Mouse (Mus musculus) embryonic facial prominence, embryonic 15.5 days (tissue): ENCODE measurements at regions not wholly inside any gene's neighbourhood (a gene's known extent, or its start where the extent isn't known, plus 50 kb on each side); places are given as distances from the start of the nearest gene placed in this dataset.

Experiments used
- ATAC-seq: fragments of 200-750 bp; cut with Nextera tagmentation; 2 replicates; pipeline ENCODE4 v1.8.0; 2017; ENCODE audit warnings: low read depth, moderate TSS enrichment; ENCODE audit not compliant: insufficient number of reproducible peaks, low FRiP score, low TSS enrichment
- H3K27ac ChIP-seq: fragments of 300-500 bp; sonication (generic); replicated peaks from 2 replicates; pipeline ENCODE4 v1.5.1; 2015; ENCODE audit warnings: mild to moderate bottlenecking, inconsistent platforms
- H3K27me3 ChIP-seq: fragments of 300-500 bp; sonication (generic); 2 replicates; pipeline ENCODE4 v1.6.1; 2015; ENCODE audit warnings: inconsistent platforms
- H3K36me3 ChIP-seq: fragments of 300-500 bp; sonication (generic); 2 replicates; pipeline ENCODE4 v1.6.1; 2015; ENCODE audit warnings: mild to moderate bottlenecking, inconsistent platforms
- H3K4me1 ChIP-seq: fragments of 300-500 bp; sonication (generic); 2 replicates; pipeline ENCODE4 v1.6.1; 2015; ENCODE audit warnings: inconsistent platforms
- H3K4me2 ChIP-seq: fragments of 300-500 bp; sonication (generic); replicated peaks from 2 replicates; pipeline ENCODE4 v1.6.1; 2015; ENCODE audit warnings: mild to moderate bottlenecking, inconsistent platforms
- H3K4me3 ChIP-seq: fragments of 300-500 bp; sonication (generic); replicated peaks from 2 replicates; pipeline ENCODE4 v1.5.1; 2015; ENCODE audit warnings: mild to moderate bottlenecking, inconsistent platforms
- H3K9ac ChIP-seq: fragments of 300-500 bp; sonication (generic); 2 replicates; pipeline ENCODE4 v1.6.1; 2015; ENCODE audit warnings: inconsistent platforms
- H3K9me3 ChIP-seq: fragments of 300-500 bp; sonication (generic); replicated peaks from 2 replicates; pipeline ENCODE4 v1.6.1; 2016; ENCODE audit warnings: inconsistent platforms
- WGBS: fragments of 180-500 bp; shearing (Covaris S2); methylation state at CpG from one replicate; pipeline ENCODE4 v1.1.7; 2015; 5-methylcytosine and 5-hydroxymethylcytosine counted together

DNA sequence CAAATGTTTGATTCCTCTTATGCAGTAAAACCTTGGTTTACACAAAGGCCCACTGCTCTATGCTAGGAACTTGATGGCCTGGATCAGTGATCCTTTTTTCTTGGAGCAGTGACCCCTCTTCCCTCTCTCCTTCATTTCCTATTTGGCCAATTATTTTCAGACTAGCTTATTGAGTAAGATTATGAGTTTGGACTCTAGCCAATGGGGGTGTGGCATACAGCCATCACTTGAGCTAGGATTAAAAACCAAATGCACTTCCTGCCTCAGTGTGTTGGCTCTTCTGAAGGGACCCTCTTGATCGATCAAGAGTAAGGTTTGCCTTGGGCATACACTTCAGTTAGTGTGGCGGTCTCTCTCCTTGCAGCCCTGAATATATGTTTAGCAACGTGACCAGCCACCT lies 1172.6 kb upstream of the Gulo start:
- H3K27me3 ChIP-seq = no peaks in the 10 kb centered on the region
- no peaks in the 10 kb centered on the region for H3K4me1 ChIP-seq
- no peaks in the 10 kb centered on the region for H3K9me3 ChIP-seq
- ATAC-seq = no peak
- H3K36me3 ChIP-seq = no peaks in the 10 kb centered on the region
- no peak overlapping the region for H3K4me3 ChIP-seq
- 67% methylated on average over 3 of the region's 3 CpGs for WGBS
- H3K4me2 ChIP-seq = no peak overlapping the region
- no peak overlapping the region for H3K9ac ChIP-seq
- H3K27ac ChIP-seq = no peak overlapping the region

DNA sequence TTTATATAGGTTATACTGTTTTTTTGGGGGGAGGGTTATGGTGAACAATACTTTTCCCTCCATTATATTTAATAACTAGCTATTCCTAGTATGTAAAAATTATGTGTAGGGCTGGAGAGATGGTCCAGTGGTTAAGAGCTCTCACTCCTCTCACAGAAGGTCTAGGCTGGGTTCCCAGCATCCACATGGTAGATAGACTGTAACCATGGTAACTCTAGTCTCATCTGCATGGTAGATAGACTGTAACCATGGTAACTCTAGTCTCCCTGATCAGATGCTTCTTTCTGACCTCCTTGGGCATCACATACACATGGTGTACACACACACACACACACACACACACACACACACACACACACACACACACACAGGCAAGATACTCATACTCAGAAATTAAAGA lies 1170.5 kb upstream of the Gulo start:
- Histone ChIP-seq H3K4me1 (no peaks in the 10 kb centered on the region), H3K36me3 (no peaks in the 10 kb centered on the region), H3K27me3 (no peaks in the 10 kb centered on the region), H3K9ac (no peak overlapping the region), H3K9me3 (no peaks in the 10 kb centered on the region), H3K4me3 (no peak overlapping the region), H3K4me2 (no peak overlapping the region), H3K27ac (no peak overlapping the region)
- ATAC-seq = no peak

DNA sequence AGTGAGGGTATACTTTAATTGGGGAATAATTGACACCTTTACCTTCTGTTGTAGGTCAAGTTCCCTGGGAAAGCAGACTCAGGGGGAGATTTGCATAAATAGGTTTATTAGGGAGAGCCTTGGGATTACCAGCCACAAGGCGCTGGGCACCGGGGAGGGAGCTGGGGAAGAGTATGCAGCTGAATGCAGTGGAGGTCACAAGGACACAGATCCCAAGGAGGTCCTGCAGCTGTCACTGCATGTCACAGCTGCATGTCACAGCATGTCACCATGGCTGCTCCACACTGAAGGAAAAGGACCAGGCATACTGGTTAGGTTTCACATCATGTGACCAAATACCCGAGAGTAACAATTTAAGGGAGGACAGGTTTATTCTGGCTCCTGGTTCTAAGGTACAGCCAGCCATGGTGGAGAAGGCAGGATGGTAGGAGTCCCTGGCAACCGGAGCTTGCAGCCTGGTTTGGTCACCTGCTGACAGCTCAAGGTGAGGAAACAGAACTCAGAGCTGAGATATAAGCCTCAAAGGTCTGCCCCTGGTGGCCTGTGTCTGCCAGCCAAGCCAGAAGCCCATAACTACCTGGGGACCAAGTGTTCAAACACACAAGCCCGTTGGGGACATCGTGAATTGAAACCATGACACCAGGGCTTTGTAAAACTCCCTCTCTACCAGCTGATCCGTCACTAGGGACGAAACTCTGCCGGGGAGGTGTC lies 1169.5 kb upstream of the Gulo start:
- 41% methylated on average over 9 of the region's 9 CpGs for WGBS
- Histone ChIP-seq H3K4me1 (no peaks in the 10 kb centered on the region), H3K4me2 (no peak overlapping the region), H3K9ac (no peak overlapping the region), H3K27ac (no peak overlapping the region), H3K4me3 (no peak overlapping the region), H3K9me3 (no peaks in the 10 kb centered on the region), H3K36me3 (no peaks in the 10 kb centered on the region), H3K27me3 (no peaks in the 10 kb centered on the region)
- ATAC-seq = peak; percentile 70

DNA sequence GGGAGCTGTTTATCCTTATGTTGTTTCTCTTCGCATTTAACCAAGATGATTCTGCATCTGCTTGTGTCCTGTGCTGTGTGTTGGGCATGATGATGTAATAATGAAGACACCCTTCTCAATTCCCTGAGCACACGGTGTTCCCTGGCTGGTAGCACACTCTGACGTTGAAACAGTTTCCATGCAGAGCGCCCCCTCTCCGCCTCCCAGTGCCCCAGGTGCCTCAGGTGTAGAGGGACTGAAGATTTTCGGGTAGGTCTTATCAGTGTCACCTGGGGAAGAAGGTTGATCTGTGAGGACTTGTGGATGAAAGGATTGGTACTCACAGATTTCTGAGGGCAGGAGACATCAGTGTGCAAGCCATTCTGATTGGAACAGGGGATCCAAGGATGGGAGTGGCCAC lies 1167.7 kb upstream of the Gulo start:
- no peaks in the 10 kb centered on the region for H3K9me3 ChIP-seq
- H3K36me3 ChIP-seq = no peaks in the 10 kb centered on the region
- H3K4me3 ChIP-seq = no peak overlapping the region
- H3K4me2 ChIP-seq = no peak overlapping the region
- H3K27me3 ChIP-seq = no peaks in the 10 kb centered on the region
- no peak overlapping the region for H3K27ac ChIP-seq
- no peak for ATAC-seq
- H3K4me1 ChIP-seq = no peaks in the 10 kb centered on the region
- H3K9ac ChIP-seq = no peak overlapping the region
- 61% methylated on average over 6 of the region's 6 CpGs for WGBS

DNA sequence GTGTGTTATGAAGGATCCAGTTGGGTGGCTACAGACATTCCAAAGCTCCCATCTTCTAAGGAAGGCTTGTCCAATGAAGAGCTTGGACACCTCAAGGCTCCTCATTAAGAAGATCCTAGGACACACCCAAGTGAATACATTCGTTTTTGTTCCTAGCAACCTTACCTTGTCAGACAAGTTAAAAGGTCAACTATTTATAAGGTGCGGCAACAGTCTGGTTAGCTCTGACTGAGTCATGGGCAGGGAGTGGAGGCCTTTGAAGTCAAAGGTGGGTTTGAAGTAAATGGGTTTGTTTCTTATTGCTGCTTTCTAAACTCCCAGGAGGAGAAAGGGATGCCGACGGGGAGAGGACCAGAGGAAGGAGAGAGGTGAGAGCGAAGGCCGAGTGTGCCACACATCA lies 1167.1 kb upstream of the Gulo start:
- ATAC-seq = no peak
- Histone ChIP-seq H3K4me3 (no peak overlapping the region), H3K27me3 (no peaks in the 10 kb centered on the region), H3K4me1 (no peaks in the 10 kb centered on the region), H3K9me3 (no peaks in the 10 kb centered on the region), H3K36me3 (no peaks in the 10 kb centered on the region), H3K9ac (no peak overlapping the region), H3K4me2 (no peak overlapping the region), H3K27ac (no peak overlapping the region)
- WGBS = 60% methylated on average over 6 of the region's 6 CpGs

DNA sequence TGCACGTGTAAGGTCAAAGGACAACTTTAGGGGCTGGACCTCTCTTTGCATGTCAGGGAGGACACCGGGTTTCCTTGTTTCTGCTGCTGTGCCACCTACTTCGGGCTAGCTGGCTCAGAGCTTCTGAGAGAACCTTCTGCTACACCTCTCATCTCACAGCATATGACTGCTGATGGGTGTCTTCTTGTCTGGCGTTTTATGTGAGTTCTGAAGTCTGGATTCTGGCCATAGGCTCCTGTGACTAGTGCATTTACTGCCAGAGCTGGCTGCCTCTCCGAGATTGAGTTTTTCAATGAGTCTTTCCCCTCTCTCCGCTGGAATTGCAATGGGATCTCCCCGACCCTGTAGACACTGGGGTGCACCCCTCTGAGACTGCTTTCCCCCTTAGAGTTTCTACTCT lies 1165.9 kb upstream of the Gulo start:
- H3K4me2 ChIP-seq = no peak overlapping the region
- 78% methylated on average over 7 of the region's 7 CpGs for WGBS
- no peaks in the 10 kb centered on the region for H3K36me3 ChIP-seq
- H3K9me3 ChIP-seq = no peaks in the 10 kb centered on the region
- H3K27ac ChIP-seq = no peak overlapping the region
- H3K9ac ChIP-seq = no peak overlapping the region
- ATAC-seq = no peak
- H3K4me1 ChIP-seq = 0 out of 2 replicates have a peak, but pooled peaks cover 4% of the 10 kb centered on the region
- H3K27me3 ChIP-seq = no peaks in the 10 kb centered on the region
- no peak overlapping the region for H3K4me3 ChIP-seq

DNA sequence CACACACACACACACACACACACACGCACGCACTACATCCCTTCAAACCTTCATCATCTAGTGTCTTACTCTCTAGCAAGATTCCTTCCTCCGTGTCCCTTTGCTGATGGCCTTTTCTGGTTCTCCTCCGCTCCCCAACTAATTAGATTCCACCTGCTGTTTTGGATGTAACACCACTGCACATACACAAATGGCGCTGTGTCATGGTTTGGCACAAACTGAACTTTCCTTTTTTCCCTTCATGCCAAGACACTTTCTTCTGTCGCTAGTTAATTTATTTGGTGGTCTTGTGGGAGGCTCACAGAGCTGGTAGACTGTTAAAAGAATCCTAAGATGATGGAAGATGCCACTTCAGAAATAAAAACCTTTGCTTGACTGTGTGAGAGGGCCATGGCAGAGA lies 1161.8 kb upstream of the Gulo start:
- H3K27me3 ChIP-seq = no peaks in the 10 kb centered on the region
- no peak overlapping the region for H3K4me3 ChIP-seq
- H3K9me3 ChIP-seq = no peaks in the 10 kb centered on the region
- no peaks in the 10 kb centered on the region for H3K36me3 ChIP-seq
- WGBS = 70% methylated on average over 6 of the region's 6 CpGs
- no peak overlapping the region for H3K27ac ChIP-seq
- H3K4me1 ChIP-seq = 0 out of 2 replicates have a peak, but pooled peaks cover 4% of the 10 kb centered on the region
- H3K4me2 ChIP-seq = no peak overlapping the region
- no peak for ATAC-seq
- no peak overlapping the region for H3K9ac ChIP-seq

DNA sequence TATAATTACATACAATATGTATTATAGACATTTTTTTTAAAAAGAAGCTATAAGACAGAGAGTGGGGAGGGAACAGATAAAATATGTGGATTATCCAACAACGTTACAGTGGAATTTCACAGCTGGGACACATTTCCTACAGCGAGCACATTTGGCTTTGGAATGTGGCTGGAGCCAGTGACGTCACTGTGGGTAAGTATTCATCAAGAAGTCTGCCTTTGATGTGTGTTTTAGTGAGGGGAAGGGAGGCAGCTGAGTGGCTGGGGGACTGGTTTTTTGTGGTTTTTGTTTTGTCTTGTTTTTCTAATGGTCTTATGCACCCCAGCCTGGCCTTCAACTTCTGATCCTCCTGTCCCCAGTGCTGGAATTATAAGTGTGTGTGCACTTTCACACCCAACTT lies 1161.2 kb upstream of the Gulo start:
- ATAC-seq = peak; percentile 63; the same call in 1 of the 2 replicates
- 3% methylated on average over 3 of the region's 3 CpGs for WGBS
- Histone ChIP-seq H3K4me1 (0 out of 2 replicates have a peak, but pooled peaks cover 4% of the 10 kb centered on the region), H3K9ac (no peak overlapping the region), H3K27ac (no peak overlapping the region), H3K36me3 (no peaks in the 10 kb centered on the region), H3K9me3 (no peaks in the 10 kb centered on the region), H3K4me2 (no peak overlapping the region), H3K27me3 (no peaks in the 10 kb centered on the region), H3K4me3 (no peak overlapping the region)

DNA sequence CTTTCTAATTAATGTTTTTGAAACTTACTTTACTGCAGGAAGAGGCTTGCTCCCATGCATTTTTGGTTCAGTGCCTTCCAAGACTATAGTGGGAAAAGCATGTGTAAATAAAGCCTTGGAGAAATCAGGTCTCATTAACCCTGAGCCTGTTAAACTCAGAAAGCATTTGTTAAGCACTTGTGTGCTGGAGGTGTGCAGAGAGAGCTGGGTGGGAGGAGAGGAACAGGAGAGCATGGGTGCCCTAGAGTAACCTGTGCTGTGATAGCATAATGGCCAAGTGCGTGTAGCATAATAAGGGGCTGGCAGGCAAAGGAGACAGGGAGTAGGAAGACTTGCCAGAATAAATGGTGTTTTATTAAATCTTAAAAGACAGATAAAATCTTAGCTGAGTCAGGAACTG lies 1160.2 kb upstream of the Gulo start:
- Histone ChIP-seq H3K27ac (no peak overlapping the region), H3K27me3 (no peaks in the 10 kb centered on the region), H3K4me2 (no peak overlapping the region), H3K4me1 (0 out of 2 replicates have a peak, but pooled peaks cover 4% of the 10 kb centered on the region), H3K4me3 (no peak overlapping the region), H3K9me3 (no peaks in the 10 kb centered on the region), H3K36me3 (no peaks in the 10 kb centered on the region), H3K9ac (no peak overlapping the region)
- no peak for ATAC-seq
- 57% methylated on average over 1 of the region's 1 CpGs for WGBS

DNA sequence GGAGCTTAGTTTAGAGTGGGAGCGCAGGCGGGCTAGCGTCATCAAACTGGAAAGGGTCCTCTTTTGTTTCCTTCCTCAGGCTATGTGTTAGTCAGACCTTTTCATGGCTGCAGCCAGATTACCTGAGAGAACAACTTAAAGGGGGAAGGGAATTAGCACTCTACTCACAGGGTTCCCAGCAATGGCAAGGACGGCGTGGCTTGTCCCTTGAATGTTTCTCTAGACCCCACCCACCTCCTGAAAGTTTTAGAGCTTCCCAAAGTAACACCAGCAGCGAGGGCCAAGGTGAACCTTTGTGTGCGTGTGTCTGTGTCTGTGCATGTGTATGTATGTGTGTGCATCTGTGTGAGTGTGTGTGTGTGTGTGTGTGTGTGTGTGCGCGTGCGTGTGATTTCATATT lies 1151.0 kb upstream of the Gulo start:
- Histone ChIP-seq H3K4me1 (peaks cover 4% of the 10 kb centered on the region), H3K9ac (no peak overlapping the region), H3K27ac (no peak overlapping the region), H3K4me3 (no peak overlapping the region), H3K27me3 (no peaks in the 10 kb centered on the region), H3K36me3 (no peaks in the 10 kb centered on the region), H3K4me2 (no peak overlapping the region), H3K9me3 (no peaks in the 10 kb centered on the region)
- no peak for ATAC-seq
- WGBS = 80% methylated on average over 10 of the region's 10 CpGs

DNA sequence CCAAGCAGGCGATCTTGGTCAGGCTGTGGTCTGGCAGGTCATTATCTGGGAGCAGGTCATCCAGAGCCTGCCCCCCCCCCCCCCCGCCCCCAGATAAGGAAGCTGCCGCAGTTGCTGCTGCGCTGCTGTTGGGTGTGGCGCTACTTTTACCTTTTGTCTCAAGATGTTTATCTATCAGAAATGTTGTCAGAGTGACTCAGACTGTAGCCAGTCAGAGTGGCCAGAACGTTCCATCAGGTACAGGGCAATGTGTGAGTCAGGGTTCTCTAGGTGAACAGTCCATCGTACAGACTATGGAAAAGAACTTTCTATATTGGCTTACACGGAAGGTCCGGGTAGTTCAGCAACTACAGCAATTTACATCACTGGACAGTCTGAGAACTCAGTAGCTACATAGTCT lies 1149.9 kb upstream of the Gulo start:
- Histone ChIP-seq H3K27ac (no peak overlapping the region), H3K9me3 (no peaks in the 10 kb centered on the region), H3K36me3 (no peaks in the 10 kb centered on the region), H3K4me3 (no peak overlapping the region), H3K27me3 (no peaks in the 10 kb centered on the region), H3K4me1 (peaks cover 4% of the 10 kb centered on the region), H3K9ac (no peak overlapping the region), H3K4me2 (no peak overlapping the region)
- 87% methylated on average over 9 of the region's 9 CpGs for WGBS
- ATAC-seq = no peak

DNA sequence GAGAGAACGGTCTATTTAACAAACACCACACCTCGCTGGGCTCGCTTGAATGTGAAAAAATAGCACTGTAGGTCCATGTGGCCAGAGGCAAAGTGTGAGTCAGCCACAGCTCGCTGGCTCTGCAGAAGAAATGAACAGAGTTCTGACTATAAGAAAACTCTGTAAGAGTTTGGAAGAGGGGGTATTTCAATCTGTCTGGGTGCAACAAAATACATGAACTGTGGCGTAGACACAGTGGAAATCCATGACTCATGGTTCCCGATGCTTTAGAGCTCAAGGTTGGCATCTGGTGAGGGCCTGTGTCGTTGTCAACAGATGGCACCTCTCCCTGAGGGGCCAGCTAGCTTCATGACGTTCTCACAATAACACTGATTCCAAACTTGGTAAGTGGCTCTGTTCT lies 1147.4 kb upstream of the Gulo start:
- H3K9me3 ChIP-seq = no peaks in the 10 kb centered on the region
- no peaks in the 10 kb centered on the region for H3K36me3 ChIP-seq
- H3K27me3 ChIP-seq = no peaks in the 10 kb centered on the region
- peaks cover 4% of the 10 kb centered on the region for H3K4me1 ChIP-seq
- H3K9ac ChIP-seq = no peak overlapping the region
- H3K4me3 ChIP-seq = no peak overlapping the region
- WGBS = 48% methylated on average over 8 of the region's 8 CpGs
- ATAC-seq = no peak
- no peak overlapping the region for H3K27ac ChIP-seq
- H3K4me2 ChIP-seq = no peak overlapping the region
